Mouse (Mus musculus) left cerebral cortex, adult 18-20 months (tissue): ENCODE data around the gene Gbp5. TPM values are rescaled to one million over a fixed set of nuclear protein-coding genes. Genes with fewer than 3 reads are reported as not detected.

Experiments used
- DNase-seq, 2 experiments: peaks; one replicate each; pipeline ENCODE4 v3.0.0; 2021 to 2022; ENCODE audit warnings: low spot score in 2 of 2, mixed read lengths in 1 of 2
- long read RNA-seq, 2 experiments: library from polyadenylated mRNA; stranded (forward); transcript quantifications; one replicate each; pipeline ENCODE4 v2.0.0; 2021
- total RNA-seq, 2 experiments: library from RNA; stranded (reverse); gene quantifications; 2 replicates each; pipeline ENCODE4 v1.2.3; 2021

Gene Gbp5
- total RNA-seq, result 1 to 10 TPM; 1.8 to 3.4 TPM
- long read RNA-seq, experiment 1, result 0 reads
- long read RNA-seq, experiment 2, result 0 reads

DNA sequence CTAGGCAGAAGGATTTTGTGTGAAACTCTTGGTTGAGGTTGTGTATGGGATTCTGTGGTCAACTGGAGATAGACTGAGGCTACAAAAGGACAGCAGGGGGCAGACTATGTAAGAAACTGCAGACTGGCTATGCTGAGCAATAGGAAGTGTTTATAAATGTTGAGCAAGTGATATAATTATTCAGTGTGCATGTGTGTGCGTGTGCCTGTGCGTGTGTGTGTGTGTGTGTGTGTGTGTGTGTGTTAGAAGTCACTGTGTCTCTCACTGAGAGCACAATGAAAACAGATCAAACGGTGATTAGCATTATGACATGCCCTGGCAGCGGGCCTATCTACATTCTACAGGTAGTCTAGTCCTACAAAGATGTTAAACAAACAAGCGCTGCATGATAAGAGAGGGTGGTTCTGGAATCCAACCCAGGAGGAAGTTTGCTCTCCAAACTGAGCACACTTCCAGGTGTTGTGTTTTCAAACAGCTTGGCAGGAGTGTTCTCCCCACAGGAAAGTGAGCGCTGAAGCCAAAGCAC, at the start of gene Gbp5:
Gbp5 (plus strand) TSS at position 443 of the 526 bp plus-strand sequence.
- peak; percentile 14 to 34 for DNase-seq

DNA sequence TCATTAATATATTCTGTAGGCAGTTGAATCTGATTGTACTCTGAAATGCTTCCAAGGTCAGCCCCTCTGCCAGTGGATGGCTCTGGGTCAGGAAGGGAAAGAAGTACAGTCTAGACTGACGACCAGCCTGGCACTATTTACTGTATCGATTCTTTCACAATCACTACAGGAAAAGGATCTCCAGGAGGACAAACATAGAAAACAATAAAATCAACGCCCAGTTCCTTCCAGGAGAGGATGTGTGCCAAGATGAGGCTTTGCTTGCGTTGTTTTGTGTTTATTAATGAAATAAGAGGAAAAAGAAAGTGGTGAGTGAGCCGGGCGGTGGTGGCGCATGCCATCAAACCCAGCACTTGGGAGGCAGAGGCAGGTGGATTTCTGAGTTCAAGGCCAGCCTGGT, 39.6 kb upstream of the Gbp5 start:
- DNase-seq, result no peak

DNA sequence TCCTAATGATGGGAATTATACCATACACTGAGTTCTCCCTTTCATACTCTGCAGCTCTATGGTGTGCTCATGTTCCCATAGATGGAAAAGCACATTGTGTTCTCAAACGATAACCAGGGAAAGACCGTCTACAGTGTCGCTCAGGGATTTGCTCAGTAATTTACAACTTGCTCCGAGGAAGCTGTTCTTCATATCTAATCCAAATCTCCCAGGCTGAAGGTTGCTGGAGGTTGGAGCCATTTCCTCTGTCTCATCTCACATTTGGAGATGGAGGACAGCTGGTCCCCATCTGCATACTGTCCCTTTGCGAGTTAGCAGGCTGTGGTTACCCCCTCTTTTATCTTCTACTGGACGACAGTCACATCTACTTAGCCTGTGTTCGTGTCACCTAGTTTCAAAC, 34.5 kb upstream of the Gbp5 start:
- DNase-seq, result no peak

DNA sequence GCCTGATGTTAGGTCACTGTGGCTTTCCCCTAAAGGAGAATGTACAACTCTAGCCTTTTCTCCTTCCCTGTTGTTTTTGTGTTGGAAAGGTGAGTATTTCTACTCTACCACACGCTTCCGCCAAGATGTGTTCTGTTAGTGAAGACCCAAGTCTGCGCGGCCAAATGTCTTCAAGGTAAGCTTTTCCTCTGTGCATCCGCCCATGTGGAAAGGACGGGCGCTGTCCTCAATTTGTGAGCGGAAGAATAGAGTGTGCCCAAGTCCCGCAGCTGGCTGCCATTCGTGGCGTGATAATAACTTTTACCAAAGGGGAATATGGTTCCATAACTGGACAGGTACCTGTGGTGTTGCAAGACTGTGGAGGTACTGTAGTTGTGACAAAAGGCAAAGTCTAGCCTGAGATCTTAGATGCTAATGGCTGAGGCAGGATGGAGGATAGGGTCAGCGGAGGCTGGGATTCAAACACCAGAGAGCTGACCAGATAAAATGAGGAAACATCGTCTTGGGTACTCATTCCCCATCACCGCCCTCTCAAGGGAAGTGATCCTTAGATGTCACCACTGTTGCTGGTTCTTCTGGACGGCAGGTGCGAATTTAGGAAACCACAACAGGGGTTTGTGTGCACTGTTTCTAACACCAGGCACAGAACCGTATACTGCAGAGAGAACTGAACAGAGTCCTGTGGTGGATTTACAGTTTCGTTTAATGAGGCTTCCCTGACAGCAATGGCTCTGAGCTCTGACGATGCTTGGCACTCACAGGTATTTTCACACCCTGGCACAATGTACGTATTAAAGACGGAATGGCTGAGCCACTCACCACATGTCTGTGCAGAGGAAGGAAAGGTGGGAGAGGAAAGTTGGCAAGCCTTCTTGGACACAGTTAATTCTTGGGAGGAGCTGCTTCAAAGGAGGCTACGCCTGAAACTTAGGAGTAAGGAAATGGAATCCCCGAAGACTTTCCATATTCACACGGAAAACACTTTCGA, 30.7 kb upstream of the Gbp5 start:
- no peak for DNase-seq

DNA sequence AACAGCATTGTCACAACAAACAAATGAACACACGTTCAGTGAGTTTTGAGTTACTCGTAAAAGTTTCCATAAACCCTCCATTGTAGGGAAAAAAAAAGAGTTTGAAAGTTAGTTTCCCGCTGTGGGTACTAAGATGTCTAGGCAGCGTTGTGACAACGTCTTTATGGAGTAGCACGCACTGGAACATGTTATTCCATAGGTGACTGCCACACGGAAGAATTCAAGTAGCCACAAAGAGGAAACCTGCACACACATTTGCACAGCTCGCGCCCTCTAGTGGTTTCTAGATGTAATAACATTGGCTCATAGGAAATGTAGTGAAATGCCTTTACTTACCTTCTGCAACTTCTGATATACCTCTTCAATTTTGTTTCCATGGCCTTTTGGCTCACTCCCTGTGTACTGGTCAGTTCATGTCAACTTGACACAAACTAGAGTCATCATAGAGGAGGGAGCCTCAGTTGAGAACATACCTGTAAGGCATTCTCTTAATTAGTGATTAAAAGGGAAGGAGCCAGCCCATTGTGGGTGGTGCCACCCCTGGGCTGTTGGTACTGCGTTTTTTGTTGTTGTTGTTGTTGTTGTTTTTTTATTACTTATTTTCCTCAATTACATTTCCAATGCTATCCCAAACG, 19.3 kb upstream of the Gbp5 start:
- no peak for DNase-seq

DNA sequence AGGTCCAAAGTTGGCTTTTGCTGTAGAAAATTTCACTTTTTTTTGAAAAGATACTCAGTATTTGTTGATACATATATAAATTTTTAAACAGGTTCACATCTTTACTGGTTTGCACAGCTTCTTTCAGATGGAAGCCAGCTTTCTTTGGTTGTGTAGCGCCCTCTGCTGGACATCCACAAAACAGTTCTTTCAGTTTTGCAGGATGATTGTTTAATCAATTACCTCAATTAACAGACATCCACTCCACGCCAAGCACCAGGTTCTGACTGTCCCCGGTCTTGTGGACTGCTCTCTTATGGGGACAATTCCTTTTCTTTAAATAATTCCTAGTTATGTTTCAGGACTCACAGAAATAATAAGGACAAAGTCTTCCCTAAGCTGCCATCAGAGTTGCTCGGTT, 17.9 kb upstream of the Gbp5 start:
- DNase-seq, result peak; percentile 59 to 73

DNA sequence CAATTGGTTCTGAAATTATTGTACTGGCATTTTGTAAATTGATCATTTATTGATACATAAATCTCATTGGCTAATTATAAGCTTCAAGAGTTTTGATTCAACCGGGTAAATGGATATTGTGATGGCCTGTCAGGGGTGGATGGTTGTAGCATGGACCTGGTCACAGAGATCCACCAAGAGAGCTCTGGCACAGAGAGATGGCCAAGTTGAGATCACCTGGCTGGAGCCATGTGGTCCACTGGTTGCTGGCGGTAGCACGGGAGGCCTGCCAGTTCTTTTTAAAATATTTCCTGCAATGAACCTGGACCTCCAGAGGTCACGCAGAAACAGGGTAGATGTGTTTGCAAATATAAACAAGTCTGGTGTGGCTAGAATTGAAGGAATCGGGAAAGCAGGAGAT, 15.9 kb upstream of the Gbp5 start:
- DNase-seq, result no peak

DNA sequence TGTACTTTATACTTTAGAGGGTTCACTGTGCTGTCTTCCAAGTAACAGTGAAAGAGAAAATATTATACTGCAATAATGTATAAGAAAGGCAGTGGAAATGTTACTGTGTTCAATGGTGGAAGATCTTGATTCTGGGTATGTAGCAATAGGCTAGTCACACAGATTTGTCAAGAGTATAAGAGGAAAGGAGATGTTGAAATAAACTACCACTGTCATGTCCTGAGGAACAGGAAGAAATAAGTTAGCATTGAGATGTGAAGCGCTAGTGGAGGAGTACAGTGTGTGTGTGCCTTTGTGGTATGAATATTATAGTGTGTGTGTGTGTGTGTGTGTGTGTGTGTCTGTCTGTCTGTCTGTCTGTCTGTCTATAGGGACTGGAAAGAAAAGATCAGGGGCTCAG, 15.4 kb upstream of the Gbp5 start:
- DNase-seq, result no peak

DNA sequence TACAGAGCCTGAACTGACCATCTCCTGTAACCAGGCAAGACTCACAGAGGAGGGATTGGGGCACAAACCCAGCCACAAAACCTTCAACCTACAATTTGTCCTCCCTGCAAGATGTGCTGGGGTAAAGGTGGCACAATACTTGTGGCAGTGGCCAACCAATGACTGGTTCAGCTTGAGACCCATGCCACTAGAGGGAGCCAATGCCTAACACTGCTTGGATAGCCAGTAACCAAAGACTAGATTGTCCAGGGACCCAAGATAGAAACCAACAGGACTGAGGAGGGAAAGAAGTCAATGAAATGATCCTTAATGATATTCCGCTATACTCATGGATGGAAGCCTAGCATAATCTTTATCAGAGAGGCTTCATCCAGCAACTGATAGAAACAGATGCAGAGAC, 3.3 kb upstream of the Gbp5 start:
- peak; percentile 63 to 77 for DNase-seq

DNA sequence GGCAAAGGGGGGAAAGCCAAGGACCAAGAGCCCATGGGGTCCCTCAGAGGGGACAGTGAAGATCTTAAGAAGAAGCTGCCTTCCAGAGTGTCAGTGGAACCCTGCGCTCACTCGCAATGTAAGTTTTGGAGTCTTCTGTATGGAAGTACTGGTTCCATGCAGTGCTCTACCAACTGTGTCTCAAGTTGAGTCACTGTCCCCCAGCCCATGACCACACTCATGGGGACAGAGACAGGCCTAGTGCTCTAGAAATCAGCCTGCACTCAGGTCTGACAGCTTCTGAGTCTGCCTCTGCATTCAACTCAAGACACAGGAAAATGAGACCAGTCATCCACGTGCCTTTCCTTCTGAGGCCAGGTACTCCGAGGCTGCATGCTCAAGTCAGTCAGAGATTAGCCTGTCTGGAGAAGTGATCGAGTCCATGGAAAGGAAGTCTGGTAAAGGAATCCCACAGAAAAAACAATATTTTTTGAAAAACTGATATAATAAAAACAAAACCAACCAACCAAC, 1.4 kb downstream of the Gbp5 start:
- no peak for DNase-seq

DNA sequence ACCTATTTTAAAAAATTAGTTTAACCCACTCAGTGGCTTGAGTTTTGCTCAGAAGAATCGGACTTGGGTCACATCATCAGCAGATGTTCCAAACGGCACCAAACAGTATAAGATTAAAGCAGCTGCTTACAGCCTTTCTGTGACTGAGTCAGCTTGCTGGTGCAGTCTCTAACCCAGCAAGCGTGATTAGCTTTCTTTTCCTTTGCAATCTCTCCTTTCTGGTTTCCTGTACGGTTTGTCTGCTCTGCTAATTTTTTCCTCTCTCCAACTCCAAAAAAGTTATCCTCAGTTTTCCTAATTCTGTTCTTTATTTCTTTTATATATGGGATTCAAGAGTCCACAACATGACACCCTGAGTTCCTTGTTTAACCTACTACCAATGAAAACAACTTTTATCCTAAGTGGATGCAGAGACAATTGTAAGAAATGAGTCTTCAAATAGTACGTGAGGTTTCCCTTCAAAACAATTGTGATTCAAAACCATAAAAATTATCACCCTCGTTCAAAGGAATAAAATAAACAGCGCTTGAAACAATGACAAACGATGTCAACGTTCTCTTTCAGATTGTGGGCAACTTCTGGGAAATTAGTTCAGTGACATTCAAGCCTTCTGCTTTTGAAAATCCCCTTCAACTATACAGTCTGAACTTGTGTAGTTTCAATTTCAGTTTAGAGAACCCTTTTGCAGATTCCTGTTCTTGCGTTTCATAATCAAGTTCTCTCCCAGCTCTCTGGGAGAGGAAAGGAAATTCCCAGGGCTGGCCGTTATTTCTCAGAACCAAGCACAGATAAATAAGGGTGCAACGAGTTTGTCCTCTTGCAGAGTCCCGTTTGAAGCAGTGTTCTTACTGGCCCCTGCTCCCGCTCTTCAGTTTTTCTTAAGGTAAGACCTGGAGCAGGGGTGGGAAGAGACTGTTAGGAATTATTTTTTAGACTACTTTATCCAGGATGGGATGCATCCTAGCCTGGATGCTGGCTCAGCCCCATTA, 2.6 kb downstream of the Gbp5 start:
- no peak for DNase-seq

DNA sequence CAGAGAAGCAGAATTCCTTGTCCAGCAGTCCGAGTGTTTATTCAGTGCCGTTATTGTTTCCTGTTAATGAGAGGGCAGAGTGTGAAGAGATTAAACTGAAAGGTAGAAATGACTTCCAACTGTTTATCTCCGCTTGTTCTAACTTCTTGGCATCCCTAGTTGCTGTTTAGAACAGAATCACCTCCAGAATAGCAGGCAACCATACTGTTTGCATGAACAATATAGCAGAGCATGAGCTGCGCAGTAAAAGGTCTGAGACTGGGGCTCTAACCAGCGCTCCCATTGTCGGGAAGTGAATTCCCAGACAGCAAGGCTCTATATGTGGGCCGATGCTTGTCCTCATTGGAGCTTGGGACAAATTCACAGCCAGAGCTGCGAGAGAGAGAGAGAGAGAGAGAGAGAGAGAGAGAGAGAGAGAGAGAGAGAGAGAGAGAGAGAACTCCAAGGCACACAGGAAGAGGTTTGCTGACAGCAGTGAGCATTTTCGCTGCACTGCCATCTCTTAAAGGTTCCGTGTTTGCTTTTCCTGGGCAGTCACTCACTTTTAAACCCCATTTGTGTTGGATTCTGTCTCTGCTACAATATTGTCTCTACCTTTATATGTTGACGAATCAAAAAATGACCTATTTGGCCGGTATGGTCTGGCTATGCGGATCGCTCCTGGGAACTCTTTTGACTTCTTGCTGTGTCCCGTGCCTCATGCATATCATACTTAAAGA, 3.5 kb downstream of the Gbp5 start:
- no peak for DNase-seq

DNA sequence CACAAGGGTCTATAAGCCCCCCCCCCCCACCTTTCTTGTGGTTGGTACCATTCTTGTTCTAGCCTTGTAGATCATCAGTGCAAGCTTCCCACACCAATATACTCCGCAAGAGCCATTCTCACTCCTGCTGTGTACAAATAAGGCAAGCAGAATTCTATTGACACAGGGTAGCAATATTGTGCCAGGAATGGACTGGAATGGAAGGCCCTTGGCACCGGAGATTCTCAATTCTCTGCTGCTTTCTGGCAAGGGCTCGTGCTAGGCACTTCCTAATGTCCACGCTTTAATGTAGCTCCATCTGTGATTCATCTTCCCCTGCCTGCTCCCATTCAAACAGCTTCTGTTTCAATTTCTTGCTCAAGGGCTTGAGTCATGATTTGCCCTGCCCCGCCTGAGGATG, 5.2 kb downstream of the Gbp5 start:
- no peak for DNase-seq

DNA sequence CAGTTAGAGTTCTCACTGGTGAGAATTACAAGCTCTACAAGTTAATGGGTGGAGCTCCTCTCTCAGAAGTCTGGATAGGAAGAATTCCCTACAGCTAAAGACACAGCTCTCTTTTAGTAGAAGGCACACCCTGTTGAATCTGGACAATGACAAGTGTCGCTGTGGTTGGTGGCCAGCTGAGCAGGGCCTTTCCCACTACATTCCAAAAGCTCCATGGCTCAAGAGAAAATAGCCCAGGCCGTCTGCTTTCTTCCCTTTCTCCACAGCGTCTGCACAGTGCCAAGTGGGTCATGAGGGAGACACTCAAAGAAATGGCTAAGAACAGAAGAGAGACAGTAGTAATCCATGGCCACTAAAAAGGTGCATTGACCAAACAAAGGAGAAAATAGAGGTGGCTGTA, 34.3 kb downstream of the Gbp5 start:
- no peak for DNase-seq

DNA sequence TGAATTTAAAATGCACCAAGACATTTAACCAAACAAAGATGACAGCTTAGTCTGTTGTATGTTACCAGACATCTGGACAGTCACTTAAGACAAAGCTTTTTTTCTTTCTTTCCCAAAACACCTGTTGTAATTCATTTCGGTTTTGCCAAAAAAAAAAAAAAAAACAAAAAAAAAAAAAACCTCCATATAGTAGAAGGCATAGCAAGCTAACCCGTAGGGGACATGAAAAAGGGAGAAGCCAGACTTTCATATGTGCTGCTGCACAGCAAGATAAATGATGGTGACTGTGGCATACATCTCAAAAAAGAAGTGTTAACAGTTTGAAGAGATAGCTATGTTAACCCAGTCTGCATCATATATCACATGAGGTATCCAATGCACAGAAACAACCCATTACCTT, 35.8 kb downstream of the Gbp5 start:
- no peak for DNase-seq

DNA sequence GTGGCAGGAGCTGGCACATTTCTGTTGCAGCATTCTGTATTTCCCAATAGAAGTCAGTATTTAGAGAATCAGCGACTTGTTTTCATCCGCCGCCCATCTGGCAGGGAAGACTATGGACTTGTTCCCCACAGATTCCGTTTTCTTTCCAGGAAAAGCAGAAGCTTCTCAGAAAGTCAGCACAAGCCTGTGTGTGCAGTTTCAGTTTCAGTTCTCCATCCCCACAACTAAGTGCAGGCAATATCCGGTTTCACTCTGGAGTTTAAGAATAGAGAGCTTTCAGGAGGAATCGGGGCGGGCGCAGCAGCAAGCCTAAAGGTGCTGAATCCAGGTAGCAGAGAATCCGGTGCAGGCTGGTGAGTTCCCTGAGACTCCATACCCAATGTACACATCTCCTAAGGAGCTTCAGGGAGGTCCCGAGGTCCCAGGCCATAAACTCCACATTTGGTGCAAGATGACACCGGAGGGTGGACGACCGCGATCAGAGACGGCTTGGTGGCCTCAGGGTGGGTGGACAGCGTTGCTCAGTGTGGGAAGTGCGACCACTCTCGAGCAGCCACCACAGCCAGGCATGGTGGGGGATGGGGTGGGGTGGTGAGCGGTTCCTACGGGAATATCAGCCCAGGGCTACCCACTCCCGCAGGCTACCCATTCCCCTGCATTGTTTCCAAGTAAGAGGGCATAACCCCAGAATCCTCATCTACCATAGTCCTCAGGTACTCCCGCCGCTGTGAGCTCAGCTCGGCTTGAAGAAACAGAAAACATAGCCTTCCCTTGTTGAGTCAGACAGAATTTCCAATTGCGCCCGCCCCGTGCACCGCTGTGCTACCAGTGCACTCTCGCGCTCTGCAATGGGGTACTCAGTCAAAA, 36.5 kb downstream of the Gbp5 start, which contains the start of gene Gbp7:
Gbp7 (plus strand) TSS at position 256 of the 867 bp plus-strand sequence.
- peak; percentile 19 to 30 for DNase-seq

DNA sequence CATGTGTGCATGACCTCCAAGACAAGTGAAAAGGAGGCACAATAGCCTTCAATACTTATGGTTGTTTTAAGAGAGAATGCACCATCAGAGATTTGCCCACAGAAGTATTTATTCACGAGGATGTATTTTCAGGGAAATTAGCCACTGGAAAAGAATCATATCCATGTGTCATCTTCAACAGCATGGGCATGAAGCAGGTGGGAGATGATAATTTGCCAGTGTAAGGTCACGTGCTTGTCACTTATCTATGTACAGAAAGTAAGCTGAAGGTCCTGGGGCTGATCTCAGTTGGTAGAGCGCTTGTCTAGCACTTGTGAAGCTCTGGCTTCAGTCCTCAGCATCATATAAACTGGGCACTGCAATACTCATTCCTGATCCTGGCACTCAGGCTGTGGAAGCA, 37.8 kb downstream of the Gbp5 start:
- DNase-seq, result no peak

DNA sequence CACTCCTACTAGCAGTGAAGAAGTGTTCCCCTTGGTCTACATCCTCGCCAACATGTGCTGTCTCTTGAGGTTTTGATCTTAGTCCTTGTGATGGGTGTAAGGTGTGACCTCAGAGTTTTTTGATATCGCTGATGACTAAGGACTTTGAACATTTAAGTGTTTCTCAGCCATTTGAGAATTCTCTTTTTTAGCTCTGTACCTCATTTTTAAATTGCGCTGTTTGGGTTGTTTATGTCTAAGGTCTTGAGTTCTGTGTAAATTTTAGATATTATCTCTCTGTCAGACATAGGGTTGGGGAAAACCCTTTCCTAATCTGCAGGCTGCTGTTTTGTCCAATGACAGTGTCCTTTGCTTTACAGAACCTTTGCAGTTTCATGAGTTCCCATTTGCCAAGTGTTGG, 39.4 kb downstream of the Gbp5 start:
- DNase-seq, result no peak

DNA sequence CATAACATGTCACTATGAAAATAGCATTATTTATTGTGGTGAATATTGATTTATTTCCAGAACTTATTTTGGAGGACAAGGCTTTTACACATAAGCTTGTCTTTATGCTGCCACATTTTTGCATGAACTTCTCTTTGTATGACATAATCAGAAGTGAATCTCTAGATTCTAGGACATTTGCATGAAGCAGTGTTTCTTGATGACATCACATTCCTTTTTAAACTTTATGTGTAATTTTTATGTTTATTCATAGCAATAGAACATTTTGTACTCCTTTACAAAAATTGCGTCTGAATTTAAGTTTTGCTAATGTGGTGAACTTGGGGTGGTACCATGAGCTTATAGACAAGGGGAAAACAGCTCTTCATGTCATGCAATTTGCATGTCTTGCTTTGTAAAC, 41.9 kb downstream of the Gbp5 start:
- DNase-seq, result no peak
